Mouse (Mus musculus) forebrain, embryonic 11.5 days (tissue): ENCODE data around the gene Stag1. TPM values are rescaled to one million over a fixed set of nuclear protein-coding genes. Genes with fewer than 3 reads are reported as not detected.

Experiments used
- ATAC-seq: fragments of 200-750 bp; cut with Nextera tagmentation; replicated peaks from 2 replicates; pipeline ENCODE4 v1.8.0; 2017; ENCODE audit warnings: moderate TSS enrichment; ENCODE audit not compliant: low FRiP score
- DNase-seq: peaks from one replicate; pipeline ENCODE4 v3.0.0-alpha.2; 2017; ENCODE audit warnings: low spot score
- H3K27ac ChIP-seq: fragments of 300-500 bp; sonication (generic); 2 replicates; pipeline ENCODE4 v1.5.1; 2014; ENCODE audit warnings: low read depth, low read length
- H3K27me3 ChIP-seq: fragments of 300-500 bp; sonication (generic); 2 replicates; pipeline ENCODE4 v1.6.1; 2014; ENCODE audit warnings: mild to moderate bottlenecking, low read length, mixed read lengths; ENCODE audit not compliant: control insufficient read depth, insufficient read depth
- H3K36me3 ChIP-seq: fragments of 300-500 bp; sonication (generic); 2 replicates; pipeline ENCODE4 v1.6.1; 2014; ENCODE audit warnings: mild to moderate bottlenecking, low read length, moderate library complexity, mixed read lengths; ENCODE audit not compliant: control insufficient read depth, insufficient read depth
- H3K4me1 ChIP-seq: fragments of 300-500 bp; sonication (generic); replicated peaks from 2 replicates; pipeline ENCODE4 v1.6.1; 2014; ENCODE audit warnings: low read length, mixed read lengths; ENCODE audit not compliant: control insufficient read depth, insufficient read depth
- H3K4me2 ChIP-seq: fragments of 300-500 bp; sonication (generic); 2 replicates; pipeline ENCODE4 v1.6.1; 2014; ENCODE audit warnings: low read depth, mild to moderate bottlenecking, low read length, moderate library complexity, mixed read lengths; ENCODE audit not compliant: severe bottlenecking
- H3K4me3 ChIP-seq: fragments of 300-500 bp; sonication (generic); 2 replicates; pipeline ENCODE4 v1.5.1; 2014; ENCODE audit warnings: low read depth, low read length
- H3K9ac ChIP-seq: fragments of 300-500 bp; sonication (generic); 2 replicates; pipeline ENCODE4 v1.6.1; 2014; ENCODE audit warnings: low read length
- H3K9me3 ChIP-seq: fragments of 300-500 bp; sonication (generic); 2 replicates; pipeline ENCODE4 v1.6.1; 2016; ENCODE audit warnings: low read length, mixed read lengths; ENCODE audit not compliant: control insufficient read depth
- WGBS: fragments of 180-500 bp; shearing (Covaris S2); extraction: QIAGEN DNeasy Blood & Tissue Kit; methylation state at CpG from one replicate; pipeline ENCODE4 v1.1.7; 2014; 5-methylcytosine and 5-hydroxymethylcytosine counted together
- polyA plus RNA-seq: library from polyadenylated mRNA; unstranded; fragments of >200 nt; fragmentation: Nextera tagmentation; extraction: Ambion mirVana; gene quantifications from 2 replicates; pipeline ENCODE4 v1.2.1, GENCODE M21; 2014

Stag1 gene
- polyA plus RNA-seq, 1 experiment from 2014 or later = 63.0 TPM

- no peaks in the 10 kb centered on the region for H3K4me1 ChIP-seq
- no peak overlapping the region for H3K9ac ChIP-seq
- WGBS = 91% methylated on average over 4 of the region's 4 CpGs
- H3K27ac ChIP-seq = no peak overlapping the region
- H3K9me3 ChIP-seq = no peaks in the 10 kb centered on the region; the same call in 1 of the 2 replicates
- H3K27me3 ChIP-seq = no peaks in the 10 kb centered on the region
- no peak overlapping the region for H3K4me2 ChIP-seq
- ATAC-seq (no peak), DNase-seq (no peak)
- H3K4me3 ChIP-seq = no peak overlapping the region
- no peaks in the 10 kb centered on the region for H3K36me3 ChIP-seq
Observed at GRCm38 (mm10) chr9:100993937-100994336, 396.3 kb downstream of the Stag1 start.

- ATAC-seq (no peak), DNase-seq (no peak)
- Histone ChIP-seq H3K4me1 (no peaks in the 10 kb centered on the region), H3K9ac (no peak overlapping the region), H3K36me3 (no peaks in the 10 kb centered on the region), H3K4me2 (no peak overlapping the region), H3K27ac (no peak overlapping the region), H3K4me3 (no peak overlapping the region), H3K27me3 (no peaks in the 10 kb centered on the region), H3K9me3 (no peaks in the 10 kb centered on the region; the same call in 1 of the 2 replicates)
- WGBS = 93% methylated on average over 2 of the region's 2 CpGs
Observed at GRCm38 (mm10) chr9:100997138-100997537, 399.5 kb downstream of the Stag1 start.

- DNase-seq = no peak
- no peaks in the 10 kb centered on the region for H3K36me3 ChIP-seq
- no peaks in the 10 kb centered on the region for H3K4me1 ChIP-seq
- no peak overlapping the region for H3K4me3 ChIP-seq
- no peak overlapping the region for H3K4me2 ChIP-seq
- H3K9ac ChIP-seq = no peak overlapping the region
- WGBS = 93% methylated on average over 4 of the region's 4 CpGs
- no peaks in the 10 kb centered on the region; the same call in 1 of the 2 replicates for H3K9me3 ChIP-seq
- no peak for ATAC-seq
- no peaks in the 10 kb centered on the region for H3K27me3 ChIP-seq
- no peak overlapping the region for H3K27ac ChIP-seq
Observed at GRCm38 (mm10) chr9:101002053-101002452, 404.5 kb downstream of the Stag1 start.

- H3K4me2 ChIP-seq = no peak overlapping the region
- ATAC-seq = no peak
- H3K9me3 ChIP-seq = no peaks in the 10 kb centered on the region; the same call in 1 of the 2 replicates
- H3K27ac ChIP-seq = no peak overlapping the region
- H3K27me3 ChIP-seq = no peaks in the 10 kb centered on the region
- no peak for DNase-seq
- 90% methylated on average over 8 of the region's 8 CpGs for WGBS
- no peaks in the 10 kb centered on the region for H3K4me1 ChIP-seq
- no peaks in the 10 kb centered on the region for H3K36me3 ChIP-seq
- no peak overlapping the region for H3K9ac ChIP-seq
- no peak overlapping the region for H3K4me3 ChIP-seq
Observed at GRCm38 (mm10) chr9:101002841-101003240, 405.2 kb downstream of the Stag1 start.

GRCm38 (mm10) chr9:101003302-101003701 lies 405.7 kb downstream of the Stag1 start:
- ATAC-seq (no peak), DNase-seq (no peak)
- H3K27ac ChIP-seq = no peak overlapping the region
- WGBS = 90% methylated on average over 5 of the region's 5 CpGs
- no peak overlapping the region for H3K4me2 ChIP-seq
- H3K4me3 ChIP-seq = no peak overlapping the region
- H3K4me1 ChIP-seq = no peaks in the 10 kb centered on the region
- H3K9ac ChIP-seq = no peak overlapping the region
- no peaks in the 10 kb centered on the region; the same call in 1 of the 2 replicates for H3K9me3 ChIP-seq
- H3K36me3 ChIP-seq = no peaks in the 10 kb centered on the region
- no peaks in the 10 kb centered on the region for H3K27me3 ChIP-seq

GRCm38 (mm10) chr9:101005866-101006265 lies 408.3 kb downstream of the Stag1 start:
- Histone ChIP-seq H3K9me3 (no peaks in the 10 kb centered on the region; the same call in 1 of the 2 replicates), H3K4me1 (no peaks in the 10 kb centered on the region), H3K27ac (no peak overlapping the region), H3K4me2 (no peak overlapping the region), H3K36me3 (no peaks in the 10 kb centered on the region), H3K9ac (no peak overlapping the region), H3K4me3 (no peak overlapping the region), H3K27me3 (no peaks in the 10 kb centered on the region)
- DNase-seq (no peak), ATAC-seq (no peak)
- WGBS = 85% methylated on average over 4 of the region's 4 CpGs

Other genes with a start within 250 kb of the Stag1 start
- 1.0 and 1.3 TPM in 2 replicates for gene Il20rb, start 111.0 kb upstream of the Stag1 start, polyA plus RNA-seq
- gene Nck1, start 51.7 kb upstream of the Stag1 start, polyA plus RNA-seq = 64.2 and 74.7 TPM in 2 replicates
- 7.5 and 8.5 TPM in 2 replicates for gene Slc35g2, start 26.7 kb upstream of the Stag1 start, polyA plus RNA-seq